Mouse (Mus musculus) myocyte (in vitro differentiated cells): Measurements from ENCODE around the gene Krtap5-1. TPM values are rescaled to one million over a fixed set of nuclear protein-coding genes. Genes with fewer than 3 reads are reported as not detected.

Experiments
- H3K27me3 ChIP-seq: one replicate; pipeline ENCODE4 v1.6.1; 2011; ENCODE audit not compliant: control insufficient read depth, insufficient read depth, insufficient read length
- H3K36me3 ChIP-seq: one replicate; pipeline ENCODE4 v1.6.1; 2011; ENCODE audit not compliant: control insufficient read depth, insufficient read depth
- H3K4me2 ChIP-seq: one replicate; pipeline ENCODE4 v1.6.1; 2011; ENCODE audit warnings: low read depth, control low read depth
- H3K4me3 ChIP-seq: one replicate; pipeline ENCODE4 v1.5.1; 2011; ENCODE audit warnings: mild to moderate bottlenecking, control low read depth, moderate library complexity
- H3K79me2 ChIP-seq: one replicate; pipeline ENCODE4 v1.6.1; 2011; ENCODE audit not compliant: control insufficient read depth, insufficient read depth
- H3ac ChIP-seq: one replicate; pipeline ENCODE4 v1.6.1; 2011; ENCODE audit not compliant: control insufficient read depth, insufficient read length
- CEBPB ChIP-seq: IDR thresholded peaks from 2 replicates; pipeline ENCODE4 v1.6.1; 2011; ENCODE audit warnings: mild to moderate bottlenecking, moderate library complexity; ENCODE audit not compliant: poor library complexity, insufficient read depth, severe bottlenecking
- E2F4 ChIP-seq: IDR thresholded peaks from one replicate; pipeline ENCODE4 v1.6.1; 2011; ENCODE audit warnings: mild to moderate bottlenecking, control low read depth, moderate library complexity; ENCODE audit not compliant: insufficient read depth
- MAX ChIP-seq: IDR thresholded peaks from one replicate; pipeline ENCODE4 v1.6.1; 2011; ENCODE audit warnings: low read depth, mild to moderate bottlenecking, control low read depth
- MYOD1 ChIP-seq, 3 experiments: IDR thresholded peaks; one replicate each; pipeline ENCODE4 v1.6.1; 2011; ENCODE audit warnings: control low read depth in 2 of 3, low read depth in 2 of 3, mild to moderate bottlenecking in 2 of 3, moderate library complexity in 1 of 3; ENCODE audit not compliant: insufficient read length in 2 of 3, control insufficient read depth in 1 of 3
- MYOG ChIP-seq, 3 experiments: IDR thresholded peaks; one replicate each; pipeline ENCODE4 v1.6.1; 2011; ENCODE audit warnings: control low read depth in 2 of 3, low read depth in 2 of 3, mild to moderate bottlenecking in 2 of 3; ENCODE audit not compliant: insufficient read length in 2 of 3, control insufficient read depth in 1 of 3, insufficient read depth in 1 of 3
- POLR2A ChIP-seq: IDR thresholded peaks from one replicate; pipeline ENCODE4 v1.6.1; 2011; ENCODE audit warnings: low read depth, mild to moderate bottlenecking, control low read depth, moderate library complexity; ENCODE audit not compliant: insufficient read length
- POLR2AphosphoS2 ChIP-seq: IDR thresholded peaks from one replicate; pipeline ENCODE4 v1.6.1; 2011; ENCODE audit warnings: low read depth, control low read depth; ENCODE audit not compliant: insufficient read length
- REST ChIP-seq: IDR thresholded peaks from one replicate; pipeline ENCODE4 v1.6.1; 2011; ENCODE audit warnings: mild to moderate bottlenecking, control low read depth, moderate library complexity; ENCODE audit not compliant: insufficient read depth, insufficient read length
- SRF ChIP-seq: IDR thresholded peaks from one replicate; pipeline ENCODE4 v1.6.1; 2011; ENCODE audit warnings: low read depth; ENCODE audit not compliant: control insufficient read depth, insufficient read length
- TCF12 ChIP-seq: IDR thresholded peaks from one replicate; pipeline ENCODE4 v1.6.1; 2011; ENCODE audit warnings: mild to moderate bottlenecking, control low read depth; ENCODE audit not compliant: poor library complexity, insufficient read depth, severe bottlenecking
- TCF3 ChIP-seq: IDR thresholded peaks from one replicate; pipeline ENCODE4 v1.6.1; 2011; ENCODE audit warnings: low read depth, control low read depth; ENCODE audit not compliant: insufficient read length
- USF1 ChIP-seq: IDR thresholded peaks from one replicate; pipeline ENCODE4 v1.6.1; 2011; ENCODE audit warnings: low read depth, mild to moderate bottlenecking, control low read depth, moderate library complexity
- polyA plus RNA-seq: library from polyadenylated mRNA; unstranded; fragments of >200 nt; fragmentation: generic; extraction: Trizol; gene quantifications from one replicate; pipeline ENCODE4 v1.2.1, GENCODE M21; 2012; ENCODE audit warnings: missing spikeins

Krtap5-1 gene
- polyA plus RNA-seq, 1 experiment: not detected

DNA sequence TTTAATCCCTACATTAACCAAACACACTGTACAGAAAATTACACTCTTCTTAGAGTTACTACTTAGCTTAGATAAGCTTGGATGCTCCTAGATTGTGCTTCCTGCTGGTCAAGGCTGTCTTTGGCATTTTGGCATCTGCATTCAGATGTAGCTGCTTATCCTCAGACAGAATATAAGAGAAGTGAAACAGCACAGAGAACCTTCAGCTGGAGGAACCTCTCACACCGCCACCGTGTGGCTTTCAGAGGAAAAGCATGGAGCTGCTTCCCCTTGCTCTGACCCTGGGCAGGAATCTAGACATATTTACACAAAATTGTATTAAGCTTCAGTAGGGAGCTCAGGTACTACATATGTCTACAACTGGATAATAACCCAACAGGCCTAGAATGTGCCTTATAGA is 41.4 kb downstream of the Krtap5-1 start:
- no peak overlapping the region for H3K4me3 ChIP-seq

DNA sequence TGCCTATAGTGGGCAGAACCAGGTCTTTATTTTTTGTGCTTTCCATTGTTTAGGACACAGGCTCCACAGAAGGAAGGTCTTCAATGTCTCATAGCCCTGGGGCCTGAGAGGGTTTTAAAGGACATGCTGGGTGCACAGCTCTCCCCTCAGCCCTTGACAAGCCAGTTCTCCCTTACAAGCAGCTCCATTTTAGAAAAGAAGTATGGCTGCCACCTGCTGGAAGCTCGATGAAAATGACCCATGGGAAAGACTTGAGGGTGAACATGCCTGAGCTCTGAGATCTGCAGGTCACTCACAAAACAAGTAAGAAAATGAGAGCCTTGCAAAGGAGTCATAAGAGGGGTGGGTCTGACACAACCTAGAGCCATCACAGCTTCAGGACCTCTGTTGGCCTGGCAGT is 47.1 kb downstream of the Krtap5-1 start:
- no peak for TF ChIP-seq E2F4
- no peak for TF ChIP-seq TCF12
- TF ChIP-seq MYOD1 (IDR thresholded peaks at IDR 0.05; ENCODE audit: control insufficient read depth in 1 of 3, insufficient read length in 2 of 3, low read depth in 2 of 3): no peak
- no peak for TF ChIP-seq POLR2AphosphoS2
- TF ChIP-seq TCF3: no peak
- no peak for TF ChIP-seq USF1
- TF ChIP-seq REST: no peak
- H3K4me2 ChIP-seq: no peak overlapping the region
- no peaks in the 10 kb centered on the region for H3K36me3 ChIP-seq
- no peaks in the 10 kb centered on the region for H3K79me2 ChIP-seq
- no peak overlapping the region for H3ac ChIP-seq
- H3K4me3 ChIP-seq: no peak overlapping the region
- peaks cover 4% of the 10 kb centered on the region for H3K27me3 ChIP-seq

More for the DNA sequence above, 41.4 kb downstream of the Krtap5-1 start:
- Histone ChIP-seq H3ac (no peak overlapping the region), H3K79me2 (no peaks in the 10 kb centered on the region), H3K36me3 (no peaks in the 10 kb centered on the region), H3K4me2 (no peak overlapping the region), H3K27me3 (no peaks in the 10 kb centered on the region)
- TF ChIP-seq USF1 (no peak), TCF12 (no peak), POLR2AphosphoS2 (no peak), CEBPB (no peak), REST (no peak), POLR2A (no peak), MYOG (IDR thresholded peaks at IDR 0.05; ENCODE audit: control insufficient read depth in 1 of 3, insufficient read depth in 1 of 3, insufficient read length in 2 of 3, low read depth in 2 of 3) (no peak), MAX (no peak), MYOD1 (IDR thresholded peaks at IDR 0.05; ENCODE audit: control insufficient read depth in 1 of 3, insufficient read length in 2 of 3, low read depth in 2 of 3) (no peak), SRF (no peak), TCF3 (no peak), E2F4 (no peak)

Other genes with a start within 250 kb of the Krtap5-1 start
- 39.2 TPM for gene Mob2, start 236.1 kb downstream of the Krtap5-1 start, polyA plus RNA-seq
- 9.1 TPM for gene Dusp8, start 201.3 kb downstream of the Krtap5-1 start, polyA plus RNA-seq
- not detected for gene Gm45618, start 176.4 kb downstream of the Krtap5-1 start, polyA plus RNA-seq
- gene Gm39115, start 161.1 kb downstream of the Krtap5-1 start, polyA plus RNA-seq: not detected
- not detected for gene Gm45337, start 152.5 kb downstream of the Krtap5-1 start, polyA plus RNA-seq
- not detected for gene Gm29735, start 140.0 kb downstream of the Krtap5-1 start, polyA plus RNA-seq
- not detected for gene Gm4553, start 131.4 kb downstream of the Krtap5-1 start, polyA plus RNA-seq
- gene Krtap5-2, start 121.1 kb downstream of the Krtap5-1 start, polyA plus RNA-seq: not detected
- not detected for gene Gm10153, start 106.7 kb downstream of the Krtap5-1 start, polyA plus RNA-seq
- not detected for gene Krtap5-3, start 95.8 kb downstream of the Krtap5-1 start, polyA plus RNA-seq
- not detected for gene Gm7579, start 85.3 kb downstream of the Krtap5-1 start, polyA plus RNA-seq
- gene Krtap5-5, start 67.1 kb downstream of the Krtap5-1 start, polyA plus RNA-seq: not detected
- not detected for gene Gm40460, start 56.0 kb downstream of the Krtap5-1 start, polyA plus RNA-seq
- not detected for gene Gm2431, start 38.8 kb downstream of the Krtap5-1 start, polyA plus RNA-seq
- gene Gm4559, start 22.8 kb downstream of the Krtap5-1 start, polyA plus RNA-seq: not detected
- not detected for gene Krtap5-4, start 6.4 kb upstream of the Krtap5-1 start, polyA plus RNA-seq
- gene Ifitm10, start 76.6 kb upstream of the Krtap5-1 start, polyA plus RNA-seq: 5.4 TPM
- gene Gm49369, start 85.5 kb upstream of the Krtap5-1 start, polyA plus RNA-seq: 0.31 TPM
- gene Ctsd, start 90.9 kb upstream of the Krtap5-1 start, polyA plus RNA-seq: 887 TPM
- 14.5 TPM for gene Syt8, start 137.7 kb upstream of the Krtap5-1 start, polyA plus RNA-seq
- 3,238 TPM for gene Tnni2, start 144.7 kb upstream of the Krtap5-1 start, polyA plus RNA-seq
- 298 TPM for gene Lsp1, start 163.7 kb upstream of the Krtap5-1 start, polyA plus RNA-seq
- gene Tnnt3, start 201.7 kb upstream of the Krtap5-1 start, polyA plus RNA-seq: 2,107 TPM
- 73.3 TPM for gene Mrpl23, start 235.6 kb upstream of the Krtap5-1 start, polyA plus RNA-seq